ENCODE assay signal across 15 mouse cellular contexts in genomic region chr7:141418970-141419369, GRCm38 (mm10). TPM values are rescaled to one million over a fixed set of nuclear protein-coding genes. Genes with fewer than 3 reads are reported as not detected.
DNase-seq lines count a peak whose midpoint lies in the region; ATAC-seq and TF ChIP-seq lines count a peak whose summit lies in the region.
"Had no signal": no experiment of that assay in that cellular context is flagged by ENCODE, and none has a peak within 500 bp of the region (broad histone marks: within the 10 kb centered on the region; RNA-seq: fewer than 3 reads in every experiment).

No protein-coding gene starts in this region.

- 41% methylated on average over 7 of the region's 7 CpGs for WGBS in kidney, embryonic 16.5 days
- WGBS in stomach, postnatal 0 days = 55% methylated on average over 7 of the region's 7 CpGs
- 56% methylated on average over 7 of the region's 7 CpGs for WGBS in thymus, adult 2 months

- DNase-seq in adrenal gland, postnatal 10 days = peak; percentile 60
- no peak for DNase-seq in adrenal gland, postnatal 25 days
- DNase-seq in kidney, adult 9 months = no peak
- DNase-seq in right cerebral cortex, postnatal 4 days = peak; percentile 70
- DNase-seq in right cerebral cortex, postnatal 36 days (ENCODE audit: low spot score in 2 of 2) = no peak
- peak; percentile 54 for DNase-seq in stomach, postnatal 0 days (ENCODE audit: low spot score)
- DNase-seq in thymus, adult 2 months = no peak
- DNase-seq: gastrocnemius, postnatal 10 days; heart, postnatal 10 days; spleen, adult 18-20 months had no signal

- H3K36me3 ChIP-seq in kidney, embryonic 16.5 days (ENCODE audit: insufficient read depth, low read length) = no peaks in the 10 kb centered on the region
- no peaks in the 10 kb centered on the region for H3K36me3 ChIP-seq in stomach, postnatal 0 days (ENCODE audit: control insufficient read depth, insufficient read depth, low read length)
- no peaks in the 10 kb centered on the region for H3K36me3 ChIP-seq in thymus, adult 2 months (ENCODE audit: control insufficient read depth, insufficient read depth, low read length)
- H3K36me3 ChIP-seq: limb, embryonic 15.5 days; neural tube, embryonic 12.5 days had no signal

- no peak for TF ChIP-seq EP300 in stomach, postnatal 0 days (optimal IDR thresholded peaks at IDR 0.05)

- H3K4me3 ChIP-seq in kidney, embryonic 16.5 days (ENCODE audit: low read length) = no peak overlapping the region
- H3K4me3 ChIP-seq in stomach, postnatal 0 days (ENCODE audit: low read depth, low read length) = no peak overlapping the region
- no peak overlapping the region for H3K4me3 ChIP-seq in thymus, adult 2 months (ENCODE audit: control insufficient read depth, insufficient read depth, low read length)
- H3K4me3 ChIP-seq: limb, embryonic 15.5 days; neural tube, embryonic 12.5 days had no signal

- peaks cover 10% of the 10 kb centered on the region for H3K4me1 ChIP-seq in kidney, embryonic 16.5 days (ENCODE audit: insufficient read depth, low read length)
- H3K4me1 ChIP-seq in stomach, postnatal 0 days (replicated peaks; ENCODE audit: control insufficient read depth, insufficient read depth) = no peaks in the 10 kb centered on the region
- peaks cover 4% of the 10 kb centered on the region for H3K4me1 ChIP-seq in thymus, adult 2 months (replicated peaks; ENCODE audit: control insufficient read depth, insufficient read depth, low read length)

- no peaks in the 10 kb centered on the region for H3K9me3 ChIP-seq in kidney, embryonic 16.5 days (ENCODE audit: low read length)
- H3K9me3 ChIP-seq in stomach, postnatal 0 days (ENCODE audit: control insufficient read depth, low read length) = no peaks in the 10 kb centered on the region
- H3K9me3 ChIP-seq: limb, embryonic 15.5 days; neural tube, embryonic 12.5 days had no signal

- H3K4me2 ChIP-seq in kidney, embryonic 16.5 days (replicated peaks; ENCODE audit: low read depth, low read length) = no peak overlapping the region
- no peak overlapping the region for H3K4me2 ChIP-seq in stomach, postnatal 0 days (replicated peaks; ENCODE audit: low read depth)
- H3K4me2 ChIP-seq: limb, embryonic 15.5 days; neural tube, embryonic 12.5 days had no signal

- H3K27me3 ChIP-seq in kidney, embryonic 16.5 days (ENCODE audit: insufficient read depth, low read length) = no peaks in the 10 kb centered on the region
- H3K27me3 ChIP-seq in stomach, postnatal 0 days (ENCODE audit: control insufficient read depth, insufficient read depth, low read length) = no peaks in the 10 kb centered on the region
- no peaks in the 10 kb centered on the region for H3K27me3 ChIP-seq in thymus, adult 2 months (ENCODE audit: control insufficient read depth, insufficient read depth, low read length)
- H3K27me3 ChIP-seq: limb, embryonic 15.5 days; neural tube, embryonic 12.5 days; Patski had no signal

- H3K9ac ChIP-seq in kidney, embryonic 16.5 days (replicated peaks; ENCODE audit: low read length) = peak overlapping the region; percentile 38; the same call in 1 of the 2 replicates
- no peak overlapping the region for H3K9ac ChIP-seq in stomach, postnatal 0 days (ENCODE audit: low read length)
- H3K9ac ChIP-seq: limb, embryonic 15.5 days; neural tube, embryonic 12.5 days had no signal

- H3K27ac ChIP-seq in kidney, embryonic 16.5 days (ENCODE audit: low read length) = no peak overlapping the region
- no peak overlapping the region for H3K27ac ChIP-seq in stomach, postnatal 0 days (replicated peaks)
- no peak overlapping the region for H3K27ac ChIP-seq in thymus, adult 2 months (ENCODE audit: control insufficient read depth, insufficient read depth, low read length)
- H3K27ac ChIP-seq: limb, embryonic 15.5 days; neural tube, embryonic 12.5 days had no signal

- no peak for TF ChIP-seq CTCF in stomach, postnatal 0 days (IDR thresholded peaks at IDR 0.05; ENCODE audit: low read depth)
- no peak for TF ChIP-seq CTCF in thymus, adult 2 months (IDR thresholded peaks at IDR 0.05; ENCODE audit: borderline replicate concordance, control insufficient read depth, extremely low read depth, insufficient read depth, low read length, poor library complexity)

- TF ChIP-seq POLR2A in thymus, adult 2 months (IDR thresholded peaks at IDR 0.05; ENCODE audit: control insufficient read depth, extremely low read depth, insufficient read depth, low read length, poor library complexity) = no peak

- no peak for ATAC-seq in kidney, embryonic 16.5 days (ENCODE audit: low FRiP score, low TSS enrichment)
- no peak for ATAC-seq in stomach, postnatal 0 days (ENCODE audit: low FRiP score, low TSS enrichment)
- ATAC-seq: Patski had no signal

RNA-seq across cellular contexts. Expression of gene Gatd1, which starts 5.0 kb away (rescaled TPM):
- 10 to 100 TPM; 26.2 to 39.2 TPM for total RNA-seq in adrenal gland, postnatal 10 days (2021)
- 35.6 and 58.9 TPM in 2 replicates for total RNA-seq in adrenal gland, postnatal 25 days (2021)
- 63.7 and 65.3 TPM in 2 replicates for polyA plus RNA-seq in kidney, embryonic 16.5 days (2015; fragmentation: Nextera tagmentation; extraction: Ambion mirVana)
- polyA plus RNA-seq in stomach, postnatal 0 days (2015; fragmentation: Nextera tagmentation; extraction: Ambion mirVana) = 30.8 and 33.8 TPM in 2 replicates
- 98.1 and 104 TPM in 2 replicates for polyA plus RNA-seq in thymus, adult 2 months (2012; rRNA removed)

RNA-seq across cellular contexts. Expression of gene Cend1, which starts 10.3 kb away (rescaled TPM):
- 1 to 10 TPM; 2.5 to 6.4 TPM for total RNA-seq in adrenal gland, postnatal 10 days (2021)
- 0.57 and 1.3 TPM in 2 replicates for total RNA-seq in adrenal gland, postnatal 25 days (2021)
- 3.0 TPM in 2 replicates for polyA plus RNA-seq in kidney, embryonic 16.5 days (2015; fragmentation: Nextera tagmentation; extraction: Ambion mirVana)
- 2.0 and 2.5 TPM in 2 replicates for polyA plus RNA-seq in stomach, postnatal 0 days (2015; fragmentation: Nextera tagmentation; extraction: Ambion mirVana)
- polyA plus RNA-seq in thymus, adult 2 months (2012; rRNA removed) = 0.43 and 0.63 TPM in 2 replicates
- total RNA-seq: megakaryocyte progenitor cell, adult 5-6 weeks had no signal

RNA-seq across cellular contexts. Expression of gene Slc25a22, which starts 18.7 kb away (rescaled TPM):
- 10 to 100 TPM; 60.2 to 74.3 TPM for total RNA-seq in adrenal gland, postnatal 10 days (2021)
- total RNA-seq in adrenal gland, postnatal 25 days (2021) = 95.6 and 102 TPM in 2 replicates
- polyA plus RNA-seq in kidney, embryonic 16.5 days (2015; fragmentation: Nextera tagmentation; extraction: Ambion mirVana) = 33.2 and 39.9 TPM in 2 replicates
- 17.2 and 17.6 TPM in 2 replicates for polyA plus RNA-seq in stomach, postnatal 0 days (2015; fragmentation: Nextera tagmentation; extraction: Ambion mirVana)
- 114 and 128 TPM in 2 replicates for polyA plus RNA-seq in thymus, adult 2 months (2012; rRNA removed)

RNA-seq across cellular contexts. Expression of gene Pidd1, which starts 24.9 kb away (rescaled TPM):
- 1 to 10 TPM; 2.4 to 7.3 TPM for total RNA-seq in adrenal gland, postnatal 10 days (2021)
- total RNA-seq in adrenal gland, postnatal 25 days (2021) = 3.0 and 3.3 TPM in 2 replicates
- polyA plus RNA-seq in kidney, embryonic 16.5 days (2015; fragmentation: Nextera tagmentation; extraction: Ambion mirVana) = 11.4 and 12.6 TPM in 2 replicates
- polyA plus RNA-seq in stomach, postnatal 0 days (2015; fragmentation: Nextera tagmentation; extraction: Ambion mirVana) = 1.8 and 2.0 TPM in 2 replicates
- polyA plus RNA-seq in thymus, adult 2 months (2012; rRNA removed) = 109 and 133 TPM in 2 replicates

RNA-seq across cellular contexts. Expression of gene Taldo1, which starts 27.0 kb away (rescaled TPM):
- 100 to 1,000 TPM; 466 to 479 TPM for total RNA-seq in adrenal gland, postnatal 10 days (2021)
- 629 and 681 TPM in 2 replicates for total RNA-seq in adrenal gland, postnatal 25 days (2021)
- polyA plus RNA-seq in kidney, embryonic 16.5 days (2015; fragmentation: Nextera tagmentation; extraction: Ambion mirVana) = 371 and 374 TPM in 2 replicates
- 459 and 468 TPM in 2 replicates for polyA plus RNA-seq in stomach, postnatal 0 days (2015; fragmentation: Nextera tagmentation; extraction: Ambion mirVana)
- polyA plus RNA-seq in thymus, adult 2 months (2012; rRNA removed) = 216 and 235 TPM in 2 replicates

Comparison
In these comparisons a context has a peak if more than half of its experiments do, and no peak if none do; other contexts are left out.
1. DNase-seq: peak in adrenal gland, postnatal 10 days (single experiment), right cerebral cortex, postnatal 4 days (single experiment) and stomach, postnatal 0 days (single experiment); none in adrenal gland, postnatal 25 days (single experiment), kidney, adult 9 months (single experiment), right cerebral cortex, postnatal 36 days (0 of 2) and thymus, adult 2 months (single experiment).